Mouse (Mus musculus) E14TG2a.4 (cell line): ENCODE data around the gene Soga1.

Experiments used
- CTCF ChIP-seq: conservative IDR thresholded peaks from 2 replicates; pipeline ENCODE4 v1.5.1; 2014; ENCODE audit warnings: low read length
- NANOG ChIP-seq: IDR thresholded peaks from 2 replicates; pipeline ENCODE4 v1.6.1; 2014; ENCODE audit warnings: borderline replicate concordance, low read length, mixed read lengths
- POU5F1 ChIP-seq: IDR thresholded peaks from 2 replicates; pipeline ENCODE4 v1.6.1; 2014; ENCODE audit warnings: low read length, borderline replicate concordance

DNA sequence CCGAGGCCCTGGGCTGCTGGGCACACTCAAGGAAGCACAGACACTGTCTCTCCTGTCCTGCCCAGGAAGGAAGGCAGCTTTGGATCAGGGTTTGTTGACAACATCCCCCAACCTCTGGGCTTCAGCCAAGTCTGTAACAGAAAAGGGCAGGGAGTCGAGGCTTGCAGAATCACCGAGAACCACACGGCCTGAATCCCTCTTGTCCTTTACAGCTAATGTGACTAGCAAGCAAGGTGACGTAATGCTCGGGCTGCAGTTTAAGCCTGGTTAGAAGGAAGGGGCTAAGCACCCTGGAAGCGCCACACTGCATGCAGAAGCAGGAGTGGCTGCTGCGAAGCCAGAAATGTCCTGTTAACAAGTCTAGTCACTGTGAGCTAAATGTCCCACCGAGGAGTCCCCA is 8.7 kb downstream of the Soga1 start:
- TF ChIP-seq CTCF, result no peak
- no peak for TF ChIP-seq POU5F1
- no peak for TF ChIP-seq NANOG
